Mouse (Mus musculus): ENCODE data around the gene Gjc2.
"Not testable (repeated sequence)": the region's sequence is repeated elsewhere in the genome, so short reads cannot be mapped to it uniquely, and the experiment has no call there.

Gene Gjc2

DNA sequence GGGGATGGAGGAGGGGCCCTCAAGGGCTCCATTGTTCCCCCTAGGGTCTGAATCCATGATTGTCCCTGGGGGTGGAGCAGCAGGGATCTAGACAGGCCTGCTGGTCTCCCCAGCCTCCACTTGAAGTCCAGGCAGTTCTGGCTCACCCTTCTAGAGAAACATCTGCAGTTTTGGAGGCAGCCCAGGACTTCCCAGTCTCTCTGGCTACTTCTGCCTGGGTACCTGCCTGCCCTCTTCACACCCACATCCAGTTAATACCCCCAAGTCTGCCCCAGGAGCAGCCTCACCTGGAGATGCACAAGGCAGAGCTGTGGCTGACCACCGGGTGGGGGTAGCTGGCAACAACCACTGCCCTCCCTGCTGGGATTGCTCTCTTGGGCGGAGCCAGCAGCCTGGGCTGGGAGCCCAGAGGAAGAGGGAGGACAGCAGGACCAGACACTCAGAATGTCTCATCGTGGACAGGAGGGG lies at the start of gene Gjc2:
Gjc2 (minus strand) TSS at position 350 of the 468 bp plus-strand sequence.
- peak; percentile 49; the same call in 1 of the 2 replicates for ATAC-seq (ENCODE audit: insufficient number of reproducible peaks, low FRiP score, low TSS enrichment)

DNA sequence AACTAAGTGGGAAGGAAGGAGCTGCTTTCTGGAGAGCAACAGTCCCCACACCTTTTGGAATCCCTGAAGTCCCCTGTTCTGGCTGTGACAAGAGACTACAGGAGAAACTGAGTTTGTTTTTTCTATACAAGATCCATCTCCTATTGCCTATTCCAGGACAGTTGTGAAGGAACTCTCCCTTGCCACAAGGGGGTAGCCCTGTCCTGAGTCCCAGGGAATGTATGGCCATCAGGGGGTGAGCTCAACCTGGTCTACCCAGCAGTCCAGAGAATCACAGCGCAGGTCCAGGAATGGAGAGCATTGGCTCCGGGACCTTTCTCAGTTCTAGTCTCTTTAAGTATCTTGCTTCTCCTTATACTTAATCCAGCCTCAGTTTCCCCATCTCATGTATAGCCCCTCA lies 49.8 kb upstream of the Gjc2 start:
- no peak for ATAC-seq (ENCODE audit: insufficient number of reproducible peaks, low FRiP score, low TSS enrichment)

DNA sequence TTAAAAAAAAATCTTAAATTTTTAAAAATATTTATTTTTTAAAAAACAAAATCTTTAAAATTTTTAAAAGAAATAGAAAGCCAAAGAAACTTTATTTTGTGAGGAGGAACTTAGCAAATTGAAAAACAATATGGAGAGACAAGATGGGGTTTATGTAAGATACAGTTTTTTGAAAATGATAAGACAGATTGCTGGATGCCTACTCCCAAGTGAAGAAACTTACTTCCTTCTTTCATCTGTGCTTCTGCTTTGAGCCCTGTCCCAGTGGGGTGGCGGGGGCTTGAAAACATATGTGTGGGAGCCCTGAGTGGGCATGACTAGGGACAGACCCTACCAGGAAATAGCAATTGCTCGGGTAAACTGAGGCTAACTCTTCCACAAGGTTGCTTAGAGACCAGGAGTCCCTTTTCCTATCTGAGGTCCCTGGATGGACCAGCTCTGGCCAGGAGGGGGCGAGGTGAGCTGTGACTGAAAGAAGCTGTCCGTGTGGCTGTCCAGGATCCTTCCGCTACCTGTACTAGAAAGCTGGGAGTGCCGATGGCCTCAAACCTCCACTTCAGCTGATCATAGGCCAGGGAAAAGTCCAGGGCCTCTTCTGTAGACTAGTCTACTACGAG lies 47.2 kb upstream of the Gjc2 start:
- ATAC-seq (ENCODE audit: insufficient number of reproducible peaks, low FRiP score, low TSS enrichment), result no peak

DNA sequence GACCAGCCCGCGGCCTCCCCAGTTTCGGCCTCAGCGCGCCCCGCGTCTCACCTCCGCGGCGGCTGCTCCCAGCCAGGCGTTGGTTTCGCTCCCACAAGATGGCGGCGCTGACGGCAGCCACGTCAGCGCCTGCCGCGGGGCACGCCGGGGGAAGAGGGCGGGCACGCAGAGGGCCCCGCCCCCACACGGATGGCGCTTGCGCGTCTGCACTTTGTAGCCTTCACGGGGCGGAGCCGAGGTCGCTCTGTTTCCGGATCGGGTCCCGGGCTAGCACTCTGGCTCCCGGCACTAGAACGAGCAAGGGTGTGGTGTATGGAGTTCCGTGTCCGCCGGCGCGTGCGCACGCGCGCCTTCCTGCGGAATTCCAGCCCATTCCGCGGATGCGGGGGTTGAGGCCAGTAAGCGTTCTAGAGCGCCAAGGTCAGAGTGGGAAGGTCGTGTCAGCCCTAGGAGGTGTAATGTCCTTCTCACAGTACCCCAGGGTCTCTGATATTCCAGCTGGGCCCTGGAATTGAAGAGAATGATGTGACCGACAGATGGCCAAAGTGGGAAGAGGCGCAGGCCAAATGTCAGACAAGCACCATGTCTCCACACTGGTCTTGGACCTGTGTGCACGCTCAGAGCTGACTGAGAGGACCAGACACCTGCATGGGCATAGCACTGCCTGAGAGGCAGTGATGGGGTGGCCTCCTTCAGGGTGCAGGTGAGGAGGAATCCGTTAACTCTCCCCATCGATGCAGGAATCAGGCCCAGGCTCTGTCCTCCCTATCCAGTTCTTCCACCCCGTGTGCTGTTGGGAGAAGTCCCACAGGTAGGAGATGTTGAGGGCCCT lies 45.3 kb upstream of the Gjc2 start, which contains the start of gene Arf1:
Arf1 (minus strand) TSS at position 149 of the 832 bp plus-strand sequence.
- peak; percentile 86 for ATAC-seq (ENCODE audit: insufficient number of reproducible peaks, low FRiP score, low TSS enrichment)

DNA sequence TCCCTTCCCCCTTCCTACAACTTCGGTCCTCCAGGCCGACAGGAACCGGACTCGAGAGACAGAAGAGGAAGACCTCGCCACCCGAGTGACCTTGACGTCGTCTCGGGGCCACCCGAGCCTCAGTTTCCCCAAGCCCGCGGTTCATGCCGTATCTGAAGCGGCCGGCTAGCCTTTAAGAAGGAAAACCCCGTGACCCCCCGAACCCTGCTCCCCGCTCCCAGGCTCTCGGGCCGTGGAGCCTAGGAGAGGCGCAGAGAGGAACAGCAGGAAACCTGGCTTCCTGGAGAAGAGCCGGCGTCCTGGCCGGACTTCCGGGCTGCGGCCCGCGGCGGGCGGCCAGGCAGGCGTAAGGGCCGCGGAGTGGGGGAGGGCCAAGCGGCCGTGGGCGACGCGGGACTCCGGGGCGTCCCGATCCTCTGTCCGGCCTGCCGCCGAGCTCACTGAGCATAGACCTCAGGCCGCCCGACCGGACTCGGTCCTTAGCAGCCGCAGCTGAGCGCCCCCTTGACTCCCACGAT lies 44.6 kb upstream of the Gjc2 start:
- ATAC-seq (ENCODE audit: insufficient number of reproducible peaks, low FRiP score, low TSS enrichment), result peak; percentile 65

DNA sequence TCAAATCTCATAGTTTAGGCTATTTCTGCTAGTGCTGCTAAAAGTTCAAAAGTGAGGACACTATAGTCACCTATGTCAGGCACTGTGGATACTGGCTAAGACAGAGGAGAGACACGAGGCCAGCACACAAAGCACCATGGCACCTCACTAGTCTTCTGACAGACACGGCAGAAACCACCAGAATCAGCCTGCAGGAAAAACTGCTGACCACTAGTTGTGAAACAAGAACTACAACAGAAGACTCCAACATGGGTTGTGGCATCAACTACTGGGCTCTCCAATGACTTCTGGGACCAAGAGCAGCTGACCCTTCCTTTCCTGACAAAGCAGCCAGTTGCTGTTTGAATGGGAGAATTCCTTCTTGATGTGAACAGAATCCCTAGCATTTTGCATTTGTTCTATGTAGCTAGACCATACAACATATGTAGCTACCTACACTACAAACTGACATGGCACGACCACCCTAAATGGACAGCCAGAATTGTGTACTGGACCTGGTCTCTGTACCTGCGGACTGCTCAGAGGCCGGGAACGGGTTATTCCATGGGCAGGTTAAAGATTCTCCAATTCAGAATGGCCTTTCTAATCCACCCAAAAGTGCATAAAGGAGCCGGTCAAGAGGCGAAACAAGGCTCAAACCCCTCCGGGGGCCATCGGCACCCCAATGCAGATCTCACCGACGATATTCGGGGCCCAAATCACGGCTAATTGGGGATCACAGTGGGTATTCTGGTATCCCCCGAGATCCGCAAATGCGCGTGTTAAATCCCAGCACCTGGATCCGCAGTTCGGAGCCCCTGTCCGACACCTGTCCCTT lies 44.0 kb upstream of the Gjc2 start:
- ATAC-seq (ENCODE audit: insufficient number of reproducible peaks, low FRiP score, low TSS enrichment), result no peak

DNA sequence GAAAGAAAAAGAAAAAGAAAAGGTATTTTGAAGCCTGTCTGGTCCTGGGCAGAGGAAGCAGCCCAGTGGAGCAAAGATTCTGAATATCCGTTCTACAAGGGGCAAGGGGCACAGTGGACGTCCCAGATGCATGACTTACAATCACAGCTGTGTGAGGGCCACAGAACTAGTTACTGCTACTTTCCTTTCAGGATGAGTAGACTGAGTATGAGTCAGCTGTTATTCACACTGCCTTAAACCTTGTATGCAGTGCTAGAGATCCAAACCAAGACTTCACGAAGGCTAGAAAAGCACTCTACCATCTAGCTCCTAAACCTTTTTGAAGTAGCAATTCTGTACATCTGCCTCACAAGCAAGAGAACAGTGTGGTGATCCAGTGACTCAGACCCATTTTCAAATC lies 43.2 kb upstream of the Gjc2 start:
- no peak for ATAC-seq (ENCODE audit: insufficient number of reproducible peaks, low FRiP score, low TSS enrichment)

DNA sequence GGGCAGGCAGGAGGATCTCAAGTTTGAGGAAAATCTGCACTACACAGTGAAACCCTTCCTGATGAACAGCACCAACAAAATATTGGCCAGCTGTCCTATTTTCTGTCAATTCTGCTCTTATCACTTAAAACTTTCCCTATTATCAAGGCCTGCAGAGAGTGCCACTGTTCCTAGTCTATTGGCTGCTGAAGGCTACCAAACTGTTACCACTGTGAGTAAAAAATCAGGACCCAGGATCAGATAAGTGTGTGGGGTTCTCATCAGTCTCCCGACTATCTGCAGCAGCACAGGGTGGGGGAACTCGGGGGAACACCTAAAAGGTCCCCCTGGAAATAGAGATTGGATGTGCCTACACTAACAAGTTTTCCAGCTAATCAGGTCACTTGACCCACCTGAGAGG lies 42.2 kb upstream of the Gjc2 start:
- no peak for ATAC-seq (ENCODE audit: insufficient number of reproducible peaks, low FRiP score, low TSS enrichment)

DNA sequence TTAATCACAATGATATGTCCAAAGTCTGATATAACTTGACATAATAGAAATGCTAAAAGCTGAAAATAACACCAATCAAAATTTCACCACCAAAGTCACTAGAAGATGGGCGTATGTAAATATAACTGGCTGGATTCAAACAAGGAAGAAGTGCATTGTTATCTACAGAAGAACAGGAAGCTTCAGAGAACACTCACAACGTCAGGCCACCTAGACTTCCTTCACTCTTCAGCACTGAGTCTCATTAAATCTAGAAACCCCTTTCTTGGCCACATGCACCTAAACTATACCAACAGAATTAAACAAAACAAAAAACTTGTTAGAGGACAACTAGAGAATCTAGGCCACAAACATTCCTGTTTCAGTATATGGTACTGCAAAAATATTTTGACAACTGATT lies 41.5 kb upstream of the Gjc2 start:
- no peak for ATAC-seq (ENCODE audit: insufficient number of reproducible peaks, low FRiP score, low TSS enrichment)

DNA sequence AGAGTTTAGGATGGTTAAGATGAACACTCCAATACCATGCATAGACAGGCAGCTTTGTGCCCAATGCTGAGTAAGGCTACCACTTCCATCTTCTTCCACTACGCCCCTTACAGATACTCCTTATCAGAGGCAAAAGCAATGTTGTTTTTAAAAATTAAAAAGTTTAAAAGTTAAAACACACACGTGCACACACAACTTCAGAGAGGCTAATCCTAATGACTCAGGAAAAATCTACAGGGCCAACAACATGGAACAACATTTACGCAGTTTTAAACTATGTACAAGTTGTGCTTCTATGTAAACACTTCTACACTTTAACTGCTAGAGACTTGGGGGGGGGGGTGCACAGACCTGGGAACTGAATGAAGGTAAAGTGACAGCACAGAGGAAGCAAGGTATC lies 41.0 kb upstream of the Gjc2 start:
- no peak for ATAC-seq (ENCODE audit: insufficient number of reproducible peaks, low FRiP score, low TSS enrichment)

DNA sequence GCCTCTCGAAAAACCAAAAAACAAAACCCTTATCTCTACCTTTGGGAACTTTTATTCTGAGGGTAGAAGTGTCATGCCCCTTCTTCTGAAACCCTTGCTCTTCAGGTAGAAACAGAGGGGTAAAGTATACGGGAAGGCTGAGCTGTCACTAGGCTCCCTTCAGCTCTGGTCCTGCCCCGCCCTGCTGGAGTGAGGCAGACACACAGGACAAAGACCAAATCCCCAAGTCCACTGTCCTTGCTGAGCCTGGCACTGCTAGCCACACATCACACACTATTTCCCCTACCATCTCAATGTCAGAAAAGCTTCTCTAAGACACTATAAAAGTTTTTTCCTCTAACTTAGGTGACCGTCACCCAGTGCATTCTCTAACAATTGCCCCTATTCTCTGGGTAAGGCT lies 39.3 kb upstream of the Gjc2 start:
- ATAC-seq (ENCODE audit: insufficient number of reproducible peaks, low FRiP score, low TSS enrichment), result no peak

DNA sequence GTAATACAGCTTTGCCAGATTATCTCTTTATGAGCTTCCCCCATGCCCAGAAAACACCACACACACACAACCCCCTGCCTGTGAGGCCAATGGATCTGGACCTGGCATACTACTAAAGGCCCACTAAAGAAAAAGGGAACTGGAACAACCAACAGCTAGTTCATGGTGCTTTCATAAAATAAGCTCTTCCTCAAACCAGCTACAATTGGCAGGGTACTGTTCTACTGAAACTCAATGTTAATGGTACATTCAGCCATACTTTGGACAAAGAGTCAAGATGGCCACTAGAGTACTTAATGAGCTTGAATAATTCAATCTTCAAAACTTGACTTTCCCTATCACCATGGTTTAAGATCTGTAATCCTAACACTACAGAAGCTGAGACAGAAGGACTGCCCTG lies 38.6 kb upstream of the Gjc2 start:
- ATAC-seq (ENCODE audit: insufficient number of reproducible peaks, low FRiP score, low TSS enrichment), result no peak

DNA sequence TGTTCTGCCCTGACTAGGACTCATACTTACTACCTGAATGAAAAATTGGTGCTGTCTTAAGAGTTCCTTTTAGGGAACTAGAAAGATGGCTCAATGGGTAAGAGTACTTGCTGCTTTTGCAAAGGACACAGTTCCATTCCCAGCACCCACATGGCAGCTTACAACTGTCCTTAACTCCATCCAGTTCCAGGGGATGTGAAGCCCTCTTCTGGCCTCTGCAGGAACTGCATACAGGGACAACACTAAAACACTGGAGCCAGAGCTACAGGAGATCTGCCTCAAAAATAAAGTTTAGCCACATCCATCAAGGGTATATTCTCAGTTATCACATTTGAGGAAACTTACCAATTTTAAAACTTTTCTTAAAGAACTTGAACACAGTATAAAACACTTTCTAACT lies 36.1 kb upstream of the Gjc2 start:
- no peak for ATAC-seq (ENCODE audit: insufficient number of reproducible peaks, low FRiP score, low TSS enrichment)

DNA sequence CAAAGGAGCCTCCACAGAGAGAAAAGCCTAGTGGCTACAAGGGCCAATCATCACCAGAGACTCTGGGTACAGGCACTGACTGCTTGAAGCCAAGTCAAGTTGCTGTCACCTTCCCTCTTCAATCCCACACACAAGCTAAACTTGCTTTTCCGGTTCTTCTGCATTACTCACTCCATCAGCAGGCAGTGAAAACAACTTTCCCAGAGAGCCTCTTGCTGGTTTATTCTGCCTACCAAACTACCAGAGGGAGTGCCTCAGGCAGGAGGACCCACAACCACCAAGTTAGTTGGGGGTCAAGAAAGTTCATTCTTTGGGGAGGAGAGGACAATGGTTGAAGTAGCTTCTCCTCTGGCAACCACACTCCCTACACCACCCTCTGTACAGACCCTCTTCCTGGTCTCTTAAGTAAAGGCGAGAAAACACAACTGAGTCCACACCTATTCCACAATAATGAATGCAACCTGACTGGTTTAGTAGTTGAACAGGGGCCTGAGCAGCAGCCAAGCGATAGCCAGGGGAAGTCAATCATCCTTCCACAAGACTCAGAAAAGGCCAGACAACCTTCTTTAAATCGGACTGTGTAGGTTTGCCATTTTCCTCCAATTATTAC lies 35.5 kb upstream of the Gjc2 start:
- ATAC-seq (ENCODE audit: insufficient number of reproducible peaks, low FRiP score, low TSS enrichment), result no peak

DNA sequence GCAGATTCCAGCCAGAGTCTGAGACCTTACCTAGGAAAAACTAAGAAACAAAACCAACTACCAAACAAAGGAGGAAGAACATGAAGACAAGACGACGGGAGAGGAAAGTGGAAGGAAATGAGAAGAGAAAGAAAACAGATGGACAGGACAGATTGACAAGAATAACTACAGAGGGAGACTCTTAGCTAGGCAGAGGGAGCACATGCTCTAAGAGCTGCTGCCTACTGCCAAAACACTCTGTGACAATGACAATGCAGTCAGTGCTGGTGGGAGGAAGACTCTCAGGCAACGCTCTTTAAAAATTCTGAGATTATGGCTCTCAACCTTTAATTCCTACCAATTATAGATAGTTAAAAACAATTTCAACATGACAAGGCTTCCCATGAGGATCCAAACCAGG lies 33.9 kb upstream of the Gjc2 start:
- ATAC-seq (ENCODE audit: insufficient number of reproducible peaks, low FRiP score, low TSS enrichment), result no peak

DNA sequence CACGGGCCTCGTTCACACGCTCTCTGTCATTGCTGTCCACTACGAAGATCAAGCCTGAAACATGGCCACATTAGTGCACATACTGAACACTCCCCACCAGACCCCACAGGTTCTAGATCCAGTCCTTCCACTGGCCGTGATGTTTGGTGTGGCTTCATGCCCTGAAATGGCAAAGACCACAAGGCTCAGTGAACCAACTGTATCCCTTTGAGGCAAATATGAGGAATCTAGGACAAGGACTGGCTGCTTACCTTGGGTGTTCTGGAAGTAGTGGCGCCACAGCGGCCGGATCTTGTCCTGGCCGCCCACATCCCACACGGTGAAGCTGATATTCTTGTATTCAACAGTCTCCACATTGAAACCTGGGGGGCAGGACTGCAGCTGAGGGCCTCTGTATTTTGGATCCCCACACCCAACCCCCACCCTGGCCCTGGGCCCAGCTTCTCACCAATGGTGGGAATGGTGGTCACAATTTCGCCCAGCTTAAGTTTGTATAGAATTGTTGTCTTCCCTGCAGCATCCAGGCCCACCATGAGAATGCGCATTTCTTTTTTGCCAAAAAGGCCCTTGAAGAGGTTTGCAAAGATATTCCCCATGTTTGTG lies 30.0 kb upstream of the Gjc2 start:
- ATAC-seq (ENCODE audit: insufficient number of reproducible peaks, low FRiP score, low TSS enrichment), result no peak

DNA sequence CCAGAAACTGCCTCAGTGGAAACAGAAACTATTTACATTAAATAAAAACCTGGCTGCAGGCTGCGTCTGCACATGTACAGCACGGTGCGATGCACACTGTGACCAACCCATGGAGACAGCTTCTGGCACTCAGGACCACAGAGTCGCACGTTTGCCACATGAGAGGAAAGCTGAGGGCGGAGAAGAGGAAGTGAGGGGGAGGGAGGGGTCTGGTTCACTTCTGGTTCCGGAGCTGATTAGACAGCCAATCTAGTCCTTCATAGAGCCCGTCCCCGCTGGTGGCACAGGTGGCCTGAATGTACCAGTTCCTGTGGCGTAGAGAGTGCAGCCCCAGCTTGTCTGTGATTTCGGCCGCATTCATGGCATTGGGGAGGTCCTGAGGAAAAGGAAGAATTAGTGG lies 29.3 kb upstream of the Gjc2 start:
- ATAC-seq (ENCODE audit: insufficient number of reproducible peaks, low FRiP score, low TSS enrichment), result not testable (repeated sequence)

DNA sequence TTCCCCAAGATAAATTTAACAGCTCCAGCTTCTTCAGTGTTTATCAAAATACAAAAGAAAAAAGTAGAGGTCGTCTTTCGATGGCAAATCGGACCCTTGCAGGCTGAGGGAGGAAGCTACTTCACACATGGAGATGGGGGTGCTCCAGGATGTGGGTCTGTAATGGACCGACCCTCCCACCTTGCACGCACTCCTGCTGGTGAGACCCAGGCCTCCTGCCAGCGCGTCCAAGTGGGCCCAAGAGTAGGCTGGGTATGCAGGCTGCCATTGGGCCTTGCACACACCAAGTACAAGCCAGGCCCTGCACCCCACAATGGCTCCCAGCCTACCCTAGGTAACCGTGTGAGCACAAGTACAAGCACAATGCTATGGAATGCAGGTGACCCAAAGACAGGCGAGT lies 28.5 kb upstream of the Gjc2 start:
- ATAC-seq (ENCODE audit: insufficient number of reproducible peaks, low FRiP score, low TSS enrichment), result not testable (repeated sequence)

DNA sequence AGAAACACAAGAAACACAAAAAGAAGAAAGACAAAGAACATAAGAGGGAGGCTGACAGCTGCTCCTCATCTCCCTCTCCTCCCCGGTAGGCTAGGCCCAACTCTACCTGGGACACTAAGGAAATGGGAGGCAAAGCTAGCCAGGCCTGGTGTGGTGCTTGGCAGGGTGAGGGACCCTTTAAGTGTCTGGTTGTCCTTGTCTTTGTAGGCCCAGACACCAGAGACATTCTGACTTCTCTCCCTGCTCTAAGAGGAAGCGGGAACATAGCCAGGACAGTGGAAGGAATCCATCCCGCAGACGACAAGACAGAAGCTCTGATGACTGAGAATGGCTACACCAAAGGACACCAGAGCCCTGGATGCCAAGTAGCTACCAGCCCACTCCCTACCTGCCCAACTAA lies 27.0 kb upstream of the Gjc2 start:
- ATAC-seq (ENCODE audit: insufficient number of reproducible peaks, low FRiP score, low TSS enrichment), result no peak

DNA sequence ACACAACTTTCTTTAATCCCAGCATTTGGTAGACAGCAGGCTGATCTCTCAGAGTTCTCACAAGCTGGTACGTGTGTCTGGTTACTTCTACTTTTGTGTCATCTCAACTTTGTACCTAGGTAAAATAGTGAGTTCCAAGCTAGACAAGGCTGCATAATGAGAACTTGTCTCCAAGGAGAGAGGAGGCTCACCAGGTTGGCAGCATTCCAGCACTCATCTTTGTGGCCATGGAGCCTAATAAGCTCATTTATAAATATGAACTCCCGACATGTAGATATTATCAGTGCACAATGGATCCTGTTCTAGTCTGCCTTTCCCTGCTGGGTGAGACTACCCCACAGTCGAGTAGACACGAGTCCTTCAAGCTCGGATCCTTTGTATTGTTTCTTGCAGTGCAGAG lies 26.6 kb upstream of the Gjc2 start:
- no peak for ATAC-seq (ENCODE audit: insufficient number of reproducible peaks, low FRiP score, low TSS enrichment)
